Mouse (Mus musculus) heart, postnatal 0 days (tissue): ENCODE results near the gene H2afy.

Source experiments
- CTCF ChIP-seq: IDR thresholded peaks from 2 replicates; pipeline ENCODE4 v1.5.1; 2016; ENCODE audit warnings: antibody characterized with exemption, control low read depth, low read depth
- EP300 ChIP-seq: IDR thresholded peaks from 2 replicates; pipeline ENCODE4 v1.6.1; 2016; ENCODE audit warnings: antibody characterized with exemption, low read depth

GRCm38 (mm10) chr13:56055720-56056119, 80.4 kb downstream of the H2afy start:
- TF ChIP-seq CTCF (no peak), EP300 (no peak)
